Mouse (Mus musculus) stomach, postnatal 0 days (tissue): ENCODE measurements around the gene Dlg5. TPM values are rescaled to one million over a fixed set of nuclear protein-coding genes. Genes with fewer than 3 reads are reported as not detected.

Experiments
- ATAC-seq: fragments of 200-750 bp; cut with Nextera tagmentation; 2 replicates; pipeline ENCODE4 v1.8.0; 2017; ENCODE audit not compliant: low FRiP score, low TSS enrichment
- DNase-seq: peaks from one replicate; pipeline ENCODE4 v3.0.0-alpha.2; 2016; ENCODE audit warnings: low spot score
- H3K27ac ChIP-seq: fragments of 300-500 bp; sonication (generic); replicated peaks from 2 replicates; pipeline ENCODE4 v1.5.1; 2014; ENCODE audit warnings: mild to moderate bottlenecking, control low read depth
- H3K27me3 ChIP-seq: fragments of 300-500 bp; sonication (generic); 2 replicates; pipeline ENCODE4 v1.6.1; 2014; ENCODE audit warnings: low read length; ENCODE audit not compliant: control insufficient read depth, insufficient read depth
- H3K36me3 ChIP-seq: fragments of 300-500 bp; sonication (generic); 2 replicates; pipeline ENCODE4 v1.6.1; 2014; ENCODE audit warnings: low read length, mixed read lengths; ENCODE audit not compliant: control insufficient read depth, insufficient read depth
- H3K4me1 ChIP-seq: fragments of 300-500 bp; sonication (generic); replicated peaks from 2 replicates; pipeline ENCODE4 v1.6.1; 2014; ENCODE audit warnings: antibody characterized with exemption; ENCODE audit not compliant: control insufficient read depth, insufficient read depth
- H3K4me2 ChIP-seq: fragments of 300-500 bp; sonication (generic); replicated peaks from 2 replicates; pipeline ENCODE4 v1.6.1; 2014; ENCODE audit warnings: low read depth, mild to moderate bottlenecking, control low read depth, moderate library complexity
- H3K4me3 ChIP-seq: fragments of 300-500 bp; sonication (generic); 2 replicates; pipeline ENCODE4 v1.5.1; 2014; ENCODE audit warnings: low read depth, low read length, control low read depth
- H3K9ac ChIP-seq: fragments of 300-500 bp; sonication (generic); 2 replicates; pipeline ENCODE4 v1.6.1; 2014; ENCODE audit warnings: mild to moderate bottlenecking, low read length, control low read depth, mixed read lengths
- H3K9me3 ChIP-seq: fragments of 300-500 bp; sonication (generic); 2 replicates; pipeline ENCODE4 v1.6.1; 2016; ENCODE audit warnings: low read length; ENCODE audit not compliant: control insufficient read depth
- CTCF ChIP-seq: IDR thresholded peaks from 2 replicates; pipeline ENCODE4 v1.5.1; 2016; ENCODE audit warnings: antibody characterized with exemption, low read depth, mild to moderate bottlenecking, moderate library complexity
- EP300 ChIP-seq: optimal IDR thresholded peaks from 2 replicates; pipeline ENCODE3; 2016; ENCODE audit warnings: antibody characterized with exemption
- WGBS: fragments of 180-500 bp; shearing (Covaris S2); extraction: QIAGEN DNeasy Blood & Tissue Kit; methylation state at CpG from one replicate; pipeline ENCODE4 v1.1.7; 2014; 5-methylcytosine and 5-hydroxymethylcytosine counted together
- polyA plus RNA-seq: library from polyadenylated mRNA; unstranded; fragments of >200 nt; fragmentation: Nextera tagmentation; extraction: Ambion mirVana; gene quantifications from 2 replicates; pipeline ENCODE4 v1.2.1, GENCODE M21; 2015

Gene Dlg5
- polyA plus RNA-seq, 1 experiment from 2014 or later: 3.8 TPM

DNA sequence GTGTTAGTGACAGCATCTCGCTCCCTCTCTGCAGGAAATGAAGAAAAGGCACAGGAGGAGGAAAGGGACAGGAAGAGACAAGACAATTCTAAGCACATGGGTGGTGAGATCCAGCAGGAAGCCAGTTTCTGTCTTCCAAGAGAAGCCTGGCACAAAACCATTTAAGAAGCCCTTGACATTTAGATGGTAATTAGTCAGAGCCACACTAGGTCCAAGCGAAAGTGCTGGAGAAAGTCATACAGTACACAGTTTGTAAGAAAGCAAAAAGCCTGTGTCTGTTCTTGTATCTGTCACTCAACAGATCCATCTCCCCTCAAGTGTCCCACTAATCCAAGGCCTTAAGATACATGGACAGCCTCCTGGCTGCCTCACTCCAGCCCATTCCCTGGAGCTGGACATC, 3.7 kb downstream of the Dlg5 start:
- no peak for DNase-seq
- no peak overlapping the region for H3K4me2 ChIP-seq
- 93% methylated on average over 2 of the region's 2 CpGs for WGBS
- H3K9me3 ChIP-seq: no peaks in the 10 kb centered on the region
- TF ChIP-seq CTCF: no peak
- no peak for TF ChIP-seq EP300
- ATAC-seq: no peak
- no peaks in the 10 kb centered on the region for H3K36me3 ChIP-seq
- no peaks in the 10 kb centered on the region for H3K27me3 ChIP-seq
- no peak overlapping the region for H3K9ac ChIP-seq
- peaks cover 3% of the 10 kb centered on the region; the same call in 1 of the 2 replicates for H3K4me1 ChIP-seq
- H3K27ac ChIP-seq: no peak overlapping the region
- no peak overlapping the region for H3K4me3 ChIP-seq

DNA sequence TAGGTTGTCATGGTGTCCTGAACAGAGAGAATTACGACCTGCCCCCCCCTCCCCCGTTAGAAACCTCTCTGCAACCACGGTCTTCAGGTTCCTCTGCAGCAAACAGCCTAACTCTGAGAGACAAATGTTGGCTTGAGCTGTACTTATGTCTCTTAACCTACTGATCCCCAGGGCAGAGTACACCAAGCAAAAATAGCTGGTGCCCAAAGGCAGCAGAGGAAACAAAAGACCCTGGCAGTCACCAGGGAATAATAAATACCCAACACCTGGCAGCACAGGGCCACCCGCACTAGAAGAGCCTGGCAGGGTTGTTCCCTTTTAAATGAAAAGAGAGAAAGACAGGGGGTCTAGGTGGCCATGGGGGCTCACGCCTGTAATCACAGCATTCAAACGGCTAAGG, 4.9 kb downstream of the Dlg5 start:
- Histone ChIP-seq H3K36me3 (no peaks in the 10 kb centered on the region), H3K9ac (no peak overlapping the region), H3K27me3 (no peaks in the 10 kb centered on the region), H3K4me2 (no peak overlapping the region), H3K4me1 (no peaks in the 10 kb centered on the region), H3K9me3 (no peaks in the 10 kb centered on the region), H3K27ac (no peak overlapping the region), H3K4me3 (no peak overlapping the region)
- WGBS: 73% methylated on average over 6 of the region's 6 CpGs
- ATAC-seq (no peak), DNase-seq (no peak)
- TF ChIP-seq EP300 (no peak), CTCF (no peak)

GRCm38 (mm10) chr14:24239651-24240050, 6.1 kb downstream of the Dlg5 start:
- H3K36me3 ChIP-seq: no peaks in the 10 kb centered on the region
- no peaks in the 10 kb centered on the region for H3K27me3 ChIP-seq
- TF ChIP-seq EP300 (no peak), CTCF (peak; percentile 50)
- no peaks in the 10 kb centered on the region for H3K9me3 ChIP-seq
- H3K4me3 ChIP-seq: no peak overlapping the region
- 76% methylated on average over 11 of the region's 11 CpGs for WGBS
- no peak overlapping the region for H3K27ac ChIP-seq
- no peaks in the 10 kb centered on the region for H3K4me1 ChIP-seq
- H3K4me2 ChIP-seq: no peak overlapping the region
- ATAC-seq: no peak
- H3K9ac ChIP-seq: no peak overlapping the region
- DNase-seq: no peak

GRCm38 (mm10) chr14:24235954-24236353, 9.8 kb downstream of the Dlg5 start:
- H3K9ac ChIP-seq: no peak overlapping the region
- no peaks in the 10 kb centered on the region for H3K4me1 ChIP-seq
- no peak overlapping the region for H3K27ac ChIP-seq
- 84% methylated on average over 3 of the region's 3 CpGs for WGBS
- no peak for ATAC-seq
- TF ChIP-seq CTCF (no peak), EP300 (no peak)
- H3K4me2 ChIP-seq: no peak overlapping the region
- H3K36me3 ChIP-seq: no peaks in the 10 kb centered on the region
- no peak overlapping the region for H3K4me3 ChIP-seq
- no peak for DNase-seq
- H3K27me3 ChIP-seq: no peaks in the 10 kb centered on the region
- no peaks in the 10 kb centered on the region for H3K9me3 ChIP-seq

GRCm38 (mm10) chr14:24234411-24234810, 11.3 kb downstream of the Dlg5 start:
- H3K4me3 ChIP-seq: no peak overlapping the region

GRCm38 (mm10) chr14:24232641-24233633, 12.8 kb downstream of the Dlg5 start:
- ATAC-seq (no peak), DNase-seq (no peak)
- no peak overlapping the region for H3K27ac ChIP-seq
- H3K36me3 ChIP-seq: no peaks in the 10 kb centered on the region
- H3K4me3 ChIP-seq: no peak overlapping the region
- H3K4me1 ChIP-seq: no peaks in the 10 kb centered on the region
- no peaks in the 10 kb centered on the region for H3K9me3 ChIP-seq
- H3K4me2 ChIP-seq: no peak overlapping the region
- TF ChIP-seq EP300 (no peak), CTCF (no peak)
- 65% methylated on average over 12 of the region's 12 CpGs for WGBS
- no peak overlapping the region for H3K9ac ChIP-seq
- no peaks in the 10 kb centered on the region for H3K27me3 ChIP-seq

More at GRCm38 (mm10) chr14:24234411-24234810, 11.3 kb downstream of the Dlg5 start:
- WGBS: 49% methylated on average over 2 of the region's 2 CpGs
- ATAC-seq (no peak), DNase-seq (no peak)
- no peaks in the 10 kb centered on the region for H3K27me3 ChIP-seq
- no peaks in the 10 kb centered on the region for H3K4me1 ChIP-seq
- H3K4me2 ChIP-seq: no peak overlapping the region
- H3K9me3 ChIP-seq: no peaks in the 10 kb centered on the region
- no peak overlapping the region for H3K9ac ChIP-seq
- no peaks in the 10 kb centered on the region for H3K36me3 ChIP-seq
- TF ChIP-seq EP300 (no peak), CTCF (no peak)
- H3K27ac ChIP-seq: no peak overlapping the region
